Mouse (Mus musculus) forebrain, embryonic 13.5 days (tissue): ENCODE measurements at regions not wholly inside any gene's neighbourhood (a gene's known extent, or its start where the extent isn't known, plus 50 kb on each side); places are given as distances from the start of the nearest gene placed in this dataset.

Experiments used
- ATAC-seq: fragments of 200-750 bp; cut with Nextera tagmentation; 2 replicates; pipeline ENCODE4 v1.8.0; 2017
- H3K27ac ChIP-seq: fragments of 300-500 bp; sonication (generic); 2 replicates; pipeline ENCODE4 v1.5.1; 2015; ENCODE audit warnings: inconsistent platforms, mild to moderate bottlenecking, moderate library complexity
- H3K27me3 ChIP-seq: fragments of 300-500 bp; sonication (generic); 2 replicates; pipeline ENCODE4 v1.6.1; 2015; ENCODE audit warnings: mild to moderate bottlenecking, inconsistent platforms
- H3K36me3 ChIP-seq: fragments of 300-500 bp; sonication (generic); 2 replicates; pipeline ENCODE4 v1.6.1; 2015; ENCODE audit warnings: mild to moderate bottlenecking, inconsistent platforms; ENCODE audit not compliant: poor library complexity, severe bottlenecking
- H3K4me1 ChIP-seq: fragments of 300-500 bp; sonication (generic); 2 replicates; pipeline ENCODE4 v1.6.1; 2015; ENCODE audit warnings: inconsistent platforms
- H3K4me2 ChIP-seq: fragments of 300-500 bp; sonication (generic); 2 replicates; pipeline ENCODE4 v1.6.1; 2015; ENCODE audit warnings: inconsistent platforms, mild to moderate bottlenecking, moderate library complexity
- H3K4me3 ChIP-seq: fragments of 300-500 bp; sonication (generic); 2 replicates; pipeline ENCODE4 v1.5.1; 2015; ENCODE audit warnings: mild to moderate bottlenecking, inconsistent platforms
- H3K9ac ChIP-seq: fragments of 300-500 bp; sonication (generic); 2 replicates; pipeline ENCODE4 v1.6.1; 2015; ENCODE audit warnings: mild to moderate bottlenecking, inconsistent platforms
- H3K9me3 ChIP-seq: fragments of 300-500 bp; sonication (generic); replicated peaks from 2 replicates; pipeline ENCODE4 v1.6.1; 2016; ENCODE audit warnings: inconsistent platforms
- WGBS: fragments of 180-500 bp; shearing (Covaris S2); methylation state at CpG from one replicate; pipeline ENCODE4 v1.1.7; 2015; 5-methylcytosine and 5-hydroxymethylcytosine counted together

- peaks cover 4% of the 10 kb centered on the region; the same call in 1 of the 2 replicates for H3K4me1 ChIP-seq
- no peak overlapping the region for H3K4me3 ChIP-seq
- ATAC-seq = no peak
- WGBS = 73% methylated on average over 3 of the region's 3 CpGs
- no peaks in the 10 kb centered on the region for H3K9me3 ChIP-seq
- no peaks in the 10 kb centered on the region for H3K27me3 ChIP-seq
- no peak overlapping the region for H3K27ac ChIP-seq
- H3K4me2 ChIP-seq = no peak overlapping the region
- no peaks in the 10 kb centered on the region for H3K36me3 ChIP-seq
- H3K9ac ChIP-seq = no peak overlapping the region
Observed at GRCm38 (mm10) chr5:45110797-45111196, 311.3 kb upstream of the Ldb2 start.

GRCm38 (mm10) chr5:45105236-45105816, 305.8 kb upstream of the Ldb2 start:
- H3K4me1 ChIP-seq = peaks cover 36% of the 10 kb centered on the region
- H3K9ac ChIP-seq = no peak overlapping the region
- H3K9me3 ChIP-seq = no peaks in the 10 kb centered on the region
- H3K4me2 ChIP-seq = no peak overlapping the region
- WGBS = 59% methylated on average over 9 of the region's 9 CpGs
- H3K27ac ChIP-seq = no peak overlapping the region
- H3K4me3 ChIP-seq = no peak overlapping the region
- ATAC-seq = peak; percentile 64
- H3K36me3 ChIP-seq = no peaks in the 10 kb centered on the region
- H3K27me3 ChIP-seq = no peaks in the 10 kb centered on the region

- peaks cover 36% of the 10 kb centered on the region for H3K4me1 ChIP-seq
- no peaks in the 10 kb centered on the region for H3K27me3 ChIP-seq
- H3K27ac ChIP-seq = no peak overlapping the region
- ATAC-seq = peak; percentile 44; the same call in 1 of the 2 replicates
- 64% methylated on average over 6 of the region's 6 CpGs for WGBS
- H3K9ac ChIP-seq = no peak overlapping the region
- H3K36me3 ChIP-seq = no peaks in the 10 kb centered on the region
- no peaks in the 10 kb centered on the region for H3K9me3 ChIP-seq
- H3K4me3 ChIP-seq = no peak overlapping the region
- H3K4me2 ChIP-seq = no peak overlapping the region
Observed at GRCm38 (mm10) chr5:45103763-45104428, 304.4 kb upstream of the Ldb2 start.

GRCm38 (mm10) chr5:45102661-45103060, 303.2 kb upstream of the Ldb2 start:
- no peak for ATAC-seq
- Histone ChIP-seq H3K4me1 (peaks cover 36% of the 10 kb centered on the region), H3K27ac (no peak overlapping the region), H3K36me3 (no peaks in the 10 kb centered on the region), H3K9me3 (no peaks in the 10 kb centered on the region), H3K4me3 (no peak overlapping the region), H3K4me2 (no peak overlapping the region), H3K27me3 (no peaks in the 10 kb centered on the region), H3K9ac (no peak overlapping the region)
- 41% methylated on average over 3 of the region's 3 CpGs for WGBS

GRCm38 (mm10) chr5:45101777-45102176, 302.3 kb upstream of the Ldb2 start:
- H3K4me2 ChIP-seq = no peak overlapping the region
- H3K4me3 ChIP-seq = no peak overlapping the region
- peaks cover 36% of the 10 kb centered on the region for H3K4me1 ChIP-seq
- H3K27me3 ChIP-seq = no peaks in the 10 kb centered on the region
- WGBS = 55% methylated on average over 4 of the region's 4 CpGs
- ATAC-seq = no peak
- H3K9ac ChIP-seq = no peak overlapping the region
- H3K9me3 ChIP-seq = no peaks in the 10 kb centered on the region
- no peak overlapping the region for H3K27ac ChIP-seq
- no peaks in the 10 kb centered on the region for H3K36me3 ChIP-seq

- no peak for ATAC-seq
- H3K27ac ChIP-seq = no peak overlapping the region
- H3K27me3 ChIP-seq = no peaks in the 10 kb centered on the region
- H3K4me2 ChIP-seq = no peak overlapping the region
- H3K9me3 ChIP-seq = no peaks in the 10 kb centered on the region
- H3K4me1 ChIP-seq = peaks cover 15% of the 10 kb centered on the region
- no peaks in the 10 kb centered on the region for H3K36me3 ChIP-seq
- 93% methylated on average over 2 of the region's 2 CpGs for WGBS
- no peak overlapping the region for H3K4me3 ChIP-seq
- H3K9ac ChIP-seq = no peak overlapping the region
Observed at GRCm38 (mm10) chr5:45099082-45099481, 299.6 kb upstream of the Ldb2 start.

- Histone ChIP-seq H3K9ac (no peak overlapping the region), H3K36me3 (no peaks in the 10 kb centered on the region), H3K4me1 (peaks cover 8% of the 10 kb centered on the region), H3K27ac (no peak overlapping the region), H3K4me3 (no peak overlapping the region), H3K9me3 (no peaks in the 10 kb centered on the region), H3K27me3 (no peaks in the 10 kb centered on the region), H3K4me2 (no peak overlapping the region)
- no peak for ATAC-seq
- WGBS = 88% methylated on average over 1 of the region's 1 CpGs
Observed at GRCm38 (mm10) chr5:45097941-45098340, 298.5 kb upstream of the Ldb2 start.

GRCm38 (mm10) chr5:45084741-45085140, 285.3 kb upstream of the Ldb2 start:
- WGBS = 95% methylated on average over 1 of the region's 1 CpGs
- Histone ChIP-seq H3K27me3 (no peaks in the 10 kb centered on the region), H3K9ac (no peak overlapping the region), H3K4me3 (no peak overlapping the region), H3K4me1 (no peaks in the 10 kb centered on the region), H3K4me2 (no peak overlapping the region), H3K9me3 (no peaks in the 10 kb centered on the region), H3K27ac (no peak overlapping the region), H3K36me3 (no peaks in the 10 kb centered on the region)
- ATAC-seq = no peak

- no peaks in the 10 kb centered on the region for H3K4me1 ChIP-seq
- H3K36me3 ChIP-seq = no peaks in the 10 kb centered on the region
- H3K4me3 ChIP-seq = no peak overlapping the region
- H3K4me2 ChIP-seq = no peak overlapping the region
- no peaks in the 10 kb centered on the region for H3K27me3 ChIP-seq
- H3K9me3 ChIP-seq = no peaks in the 10 kb centered on the region
- no peak overlapping the region for H3K9ac ChIP-seq
- ATAC-seq = no peak
- no peak overlapping the region for H3K27ac ChIP-seq
Observed at GRCm38 (mm10) chr5:45082601-45083000, 283.1 kb upstream of the Ldb2 start.

GRCm38 (mm10) chr5:45076347-45076890, 276.9 kb upstream of the Ldb2 start:
- Histone ChIP-seq H3K4me1 (no peaks in the 10 kb centered on the region), H3K36me3 (no peaks in the 10 kb centered on the region), H3K4me3 (no peak overlapping the region), H3K9ac (no peak overlapping the region), H3K9me3 (no peaks in the 10 kb centered on the region), H3K4me2 (no peak overlapping the region), H3K27me3 (no peaks in the 10 kb centered on the region), H3K27ac (no peak overlapping the region)
- WGBS = 88% methylated on average over 4 of the region's 4 CpGs
- ATAC-seq = no peak

- no peak for ATAC-seq
- H3K36me3 ChIP-seq = no peaks in the 10 kb centered on the region
- no peak overlapping the region for H3K27ac ChIP-seq
Observed at GRCm38 (mm10) chr5:45075195-45075594, 275.7 kb upstream of the Ldb2 start.

GRCm38 (mm10) chr5:45072529-45072928, 273.0 kb upstream of the Ldb2 start:
- Histone ChIP-seq H3K36me3 (no peaks in the 10 kb centered on the region), H3K27ac (no peak overlapping the region), H3K9me3 (no peaks in the 10 kb centered on the region), H3K4me2 (no peak overlapping the region), H3K4me1 (no peaks in the 10 kb centered on the region), H3K4me3 (no peak overlapping the region), H3K9ac (no peak overlapping the region), H3K27me3 (no peaks in the 10 kb centered on the region)
- 90% methylated on average over 1 of the region's 1 CpGs for WGBS
- ATAC-seq = no peak

More at GRCm38 (mm10) chr5:45075195-45075594, 275.7 kb upstream of the Ldb2 start:
- no peaks in the 10 kb centered on the region for H3K4me1 ChIP-seq
- no peak overlapping the region for H3K4me2 ChIP-seq
- H3K9ac ChIP-seq = no peak overlapping the region
- no peak overlapping the region for H3K4me3 ChIP-seq
- H3K9me3 ChIP-seq = no peaks in the 10 kb centered on the region
- H3K27me3 ChIP-seq = no peaks in the 10 kb centered on the region
